Mouse (Mus musculus) stomach, postnatal 0 days (tissue): ENCODE results near the gene Myf5. TPM values are rescaled to one million over a fixed set of nuclear protein-coding genes. Genes with fewer than 3 reads are reported as not detected.

Source experiments
- ATAC-seq: fragments of 200-750 bp; cut with Nextera tagmentation; 2 replicates; pipeline ENCODE4 v1.8.0; 2017; ENCODE audit not compliant: low FRiP score, low TSS enrichment
- DNase-seq: peaks from one replicate; pipeline ENCODE4 v3.0.0-alpha.2; 2016; ENCODE audit warnings: low spot score
- H3K27ac ChIP-seq: fragments of 300-500 bp; sonication (generic); replicated peaks from 2 replicates; pipeline ENCODE4 v1.5.1; 2014; ENCODE audit warnings: mild to moderate bottlenecking, control low read depth
- H3K27me3 ChIP-seq: fragments of 300-500 bp; sonication (generic); 2 replicates; pipeline ENCODE4 v1.6.1; 2014; ENCODE audit warnings: low read length; ENCODE audit not compliant: control insufficient read depth, insufficient read depth
- H3K36me3 ChIP-seq: fragments of 300-500 bp; sonication (generic); 2 replicates; pipeline ENCODE4 v1.6.1; 2014; ENCODE audit warnings: low read length, mixed read lengths; ENCODE audit not compliant: control insufficient read depth, insufficient read depth
- H3K4me1 ChIP-seq: fragments of 300-500 bp; sonication (generic); replicated peaks from 2 replicates; pipeline ENCODE4 v1.6.1; 2014; ENCODE audit warnings: antibody characterized with exemption; ENCODE audit not compliant: control insufficient read depth, insufficient read depth
- H3K4me2 ChIP-seq: fragments of 300-500 bp; sonication (generic); replicated peaks from 2 replicates; pipeline ENCODE4 v1.6.1; 2014; ENCODE audit warnings: low read depth, mild to moderate bottlenecking, control low read depth, moderate library complexity
- H3K4me3 ChIP-seq: fragments of 300-500 bp; sonication (generic); 2 replicates; pipeline ENCODE4 v1.5.1; 2014; ENCODE audit warnings: low read depth, low read length, control low read depth
- H3K9ac ChIP-seq: fragments of 300-500 bp; sonication (generic); 2 replicates; pipeline ENCODE4 v1.6.1; 2014; ENCODE audit warnings: mild to moderate bottlenecking, low read length, control low read depth, mixed read lengths
- H3K9me3 ChIP-seq: fragments of 300-500 bp; sonication (generic); 2 replicates; pipeline ENCODE4 v1.6.1; 2016; ENCODE audit warnings: low read length; ENCODE audit not compliant: control insufficient read depth
- CTCF ChIP-seq: IDR thresholded peaks from 2 replicates; pipeline ENCODE4 v1.5.1; 2016; ENCODE audit warnings: antibody characterized with exemption, low read depth, mild to moderate bottlenecking, moderate library complexity
- EP300 ChIP-seq: optimal IDR thresholded peaks from 2 replicates; pipeline ENCODE3; 2016; ENCODE audit warnings: antibody characterized with exemption
- WGBS: fragments of 180-500 bp; shearing (Covaris S2); extraction: QIAGEN DNeasy Blood & Tissue Kit; methylation state at CpG from one replicate; pipeline ENCODE4 v1.1.7; 2014; 5-methylcytosine and 5-hydroxymethylcytosine counted together
- microRNA-seq: library from miRNA; unstranded; fragments of <30 nt; microRNA quantifications from one replicate; pipeline ENCODE4, GENCODE M21; 2016
- polyA plus RNA-seq: library from polyadenylated mRNA; unstranded; fragments of >200 nt; fragmentation: Nextera tagmentation; extraction: Ambion mirVana; gene quantifications from 2 replicates; pipeline ENCODE4 v1.2.1, GENCODE M21; 2015

The Myf5 gene
- polyA plus RNA-seq, 1 experiment from 2014 or later: not detected

DNA sequence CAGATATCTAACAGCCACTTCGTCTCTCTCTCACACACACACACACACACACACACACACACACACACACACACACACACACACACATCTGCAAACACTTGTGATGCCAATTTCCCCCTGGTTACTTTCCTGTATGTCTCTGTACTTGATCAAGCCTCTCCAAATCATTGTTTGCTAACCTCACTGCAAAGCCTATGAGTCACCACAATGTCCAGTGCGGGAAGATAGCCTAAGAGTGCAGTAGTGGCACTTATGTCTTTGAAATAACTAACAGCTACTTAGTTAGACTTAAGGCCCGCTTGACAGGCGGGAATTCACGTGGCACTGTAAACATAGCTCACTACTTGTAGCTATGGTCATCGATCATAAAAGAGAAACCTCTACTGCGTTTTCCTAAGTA is 18.1 kb downstream of the Myf5 start:
- WGBS: 50% methylated on average over 7 of the region's 7 CpGs
- no peak overlapping the region for H3K4me2 ChIP-seq
- no peak overlapping the region for H3K4me3 ChIP-seq
- no peak for ATAC-seq
- no peaks in the 10 kb centered on the region for H3K36me3 ChIP-seq
- no peaks in the 10 kb centered on the region for H3K4me1 ChIP-seq
- H3K9ac ChIP-seq: no peak overlapping the region
- H3K27me3 ChIP-seq: no peaks in the 10 kb centered on the region
- TF ChIP-seq EP300 (no peak), CTCF (no peak)
- DNase-seq: no peak
- no peaks in the 10 kb centered on the region for H3K9me3 ChIP-seq
- H3K27ac ChIP-seq: no peak overlapping the region

DNA sequence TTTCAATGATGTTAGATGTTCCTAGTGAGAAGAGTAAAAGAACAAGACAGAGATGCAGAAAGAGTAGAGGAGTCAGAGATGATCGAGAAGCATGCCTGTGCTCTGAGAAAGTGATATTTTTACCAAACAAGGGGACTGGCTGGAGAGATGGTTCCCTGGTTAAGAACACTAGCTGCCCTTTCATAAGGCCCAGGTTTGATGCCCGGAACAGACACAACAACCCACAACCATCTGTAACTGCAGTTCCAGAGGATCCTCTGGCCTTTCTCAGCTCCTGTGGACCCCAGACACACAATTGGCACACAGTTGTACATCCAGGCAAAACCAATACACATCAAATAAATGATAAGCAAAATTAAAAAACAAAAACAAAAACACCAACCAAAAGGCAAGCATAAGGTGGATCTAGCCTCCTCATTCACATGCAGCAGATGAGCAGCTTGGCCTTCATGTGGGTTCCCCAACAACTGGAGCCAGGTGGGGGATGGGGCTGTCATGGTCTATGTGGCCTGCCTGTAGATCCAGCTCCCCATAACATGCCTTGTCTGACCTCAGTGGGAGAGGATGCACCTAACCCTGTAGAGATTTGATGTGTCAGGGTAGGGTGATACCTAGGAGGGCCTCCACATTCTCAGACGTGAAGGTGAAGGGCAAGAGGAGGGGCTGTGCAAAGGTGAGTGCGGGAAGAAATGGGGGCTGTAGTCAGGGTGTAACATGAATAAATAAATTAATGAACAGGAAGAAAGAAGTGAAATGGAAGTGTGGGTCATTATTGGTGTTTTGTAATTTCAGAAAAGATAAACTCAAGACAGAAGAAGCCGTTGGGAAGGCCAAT is 36.2 kb downstream of the Myf5 start:
- Histone ChIP-seq H3K4me1 (no peaks in the 10 kb centered on the region), H3K4me2 (no peak overlapping the region), H3K27me3 (no peaks in the 10 kb centered on the region), H3K27ac (no peak overlapping the region), H3K36me3 (no peaks in the 10 kb centered on the region), H3K9me3 (no peaks in the 10 kb centered on the region), H3K4me3 (no peak overlapping the region), H3K9ac (no peak overlapping the region)
- DNase-seq (no peak), ATAC-seq (no peak)
- TF ChIP-seq CTCF: no peak
- no peak for TF ChIP-seq EP300
- 84% methylated on average over 5 of the region's 5 CpGs for WGBS

- Histone ChIP-seq H3K4me2 (no peak overlapping the region), H3K27ac (no peak overlapping the region), H3K36me3 (no peaks in the 10 kb centered on the region), H3K9ac (no peak overlapping the region), H3K4me1 (no peaks in the 10 kb centered on the region), H3K27me3 (no peaks in the 10 kb centered on the region), H3K4me3 (no peak overlapping the region), H3K9me3 (no peaks in the 10 kb centered on the region)
- no peak for ATAC-seq
- TF ChIP-seq EP300 (no peak), CTCF (peak; percentile 84)
- peak; percentile 17 for DNase-seq
- 11% methylated on average over 4 of the region's 4 CpGs for WGBS
These were observed 43.2 kb downstream of the Myf5 start for GRCm38 (mm10) chr10:107442781-107443180.

DNA sequence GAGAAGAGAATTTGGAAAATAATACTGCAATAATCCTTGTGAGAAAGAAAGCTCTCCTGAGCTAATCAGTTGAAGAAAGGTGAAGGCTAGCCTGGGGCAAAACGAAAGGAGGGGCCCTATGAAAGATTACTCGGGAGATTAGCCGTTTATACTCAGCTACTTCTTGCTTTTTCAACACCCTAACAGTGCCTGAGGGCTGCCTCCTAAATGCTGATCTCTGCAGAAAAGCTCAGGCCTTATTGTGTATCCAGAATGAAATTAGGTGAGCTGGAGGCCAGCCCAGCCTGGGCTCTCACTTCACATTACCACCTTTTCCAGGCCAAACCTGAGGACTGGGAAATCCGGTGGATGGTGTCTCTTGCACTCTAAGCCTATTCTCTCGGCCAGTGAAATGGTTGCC is 49.0 kb downstream of the Myf5 start:
- H3K9me3 ChIP-seq: no peaks in the 10 kb centered on the region
- no peak for TF ChIP-seq CTCF
- ATAC-seq (no peak), DNase-seq (no peak)
- no peaks in the 10 kb centered on the region for H3K4me1 ChIP-seq
- no peak overlapping the region for H3K4me2 ChIP-seq
- no peak overlapping the region for H3K27ac ChIP-seq
- H3K4me3 ChIP-seq: no peak overlapping the region
- no peaks in the 10 kb centered on the region for H3K27me3 ChIP-seq
- WGBS: 62% methylated on average over 5 of the region's 5 CpGs
- H3K9ac ChIP-seq: no peak overlapping the region
- no peaks in the 10 kb centered on the region for H3K36me3 ChIP-seq

Small RNA genes lying within 50 kb of the gene (microRNA-seq; reads per million reads assigned to microRNA genes)
- not detected for gene Gm44403

Other genes starting within 250 kb of the Myf5 start
- gene Lin7a, start 214.4 kb downstream of the Myf5 start, polyA plus RNA-seq: 0.56 and 0.74 TPM in 2 replicates
- gene Myf6, start 8.6 kb upstream of the Myf5 start, polyA plus RNA-seq: not detected in 2 replicates
- gene Ptprq, start 233.9 kb upstream of the Myf5 start, polyA plus RNA-seq: 0.02 TPM in 1 of 2 replicates, not detected in the other